Mouse (Mus musculus) stomach, postnatal 0 days (tissue): ENCODE measurements around the gene Dhrs13.

ENCODE experiments used
- CTCF ChIP-seq: IDR thresholded peaks from 2 replicates; pipeline ENCODE4 v1.5.1; 2016; ENCODE audit warnings: antibody characterized with exemption, low read depth, mild to moderate bottlenecking, moderate library complexity
- EP300 ChIP-seq: optimal IDR thresholded peaks from 2 replicates; pipeline ENCODE3; 2016; ENCODE audit warnings: antibody characterized with exemption

DNA sequence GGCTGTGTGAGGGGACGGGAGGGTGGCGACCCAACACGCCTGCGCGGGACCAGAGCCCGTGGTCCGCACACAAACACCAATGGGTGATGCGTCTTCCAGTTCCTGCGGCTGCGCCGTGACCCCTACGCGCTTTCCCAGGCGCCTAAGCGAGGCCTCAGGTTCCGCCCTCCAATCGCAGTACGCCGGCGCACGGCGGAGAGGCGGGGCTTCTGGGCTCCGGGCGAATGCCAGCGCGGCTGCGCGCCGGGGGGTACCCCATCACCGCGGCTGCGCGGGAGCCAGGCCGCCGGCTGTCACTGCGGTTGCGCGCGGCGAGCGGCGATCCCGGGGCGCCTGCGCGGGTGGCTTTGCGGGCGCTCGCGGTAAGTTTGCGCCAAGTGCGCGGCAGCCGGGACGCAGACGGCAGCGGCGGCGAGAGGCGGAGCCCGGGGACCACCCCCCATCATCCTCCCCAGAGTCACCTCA is 49.6 kb upstream of the Dhrs13 start, which contains the start of gene Phf12:
- no peak for TF ChIP-seq EP300
- TF ChIP-seq CTCF = no peak
